Mouse (Mus musculus): Measurements from ENCODE around the gene Soga1. TPM values are rescaled to one million over a fixed set of nuclear protein-coding genes. Genes with fewer than 3 reads are reported as not detected.
A peak's percentile ranks its signal among the peaks of the same experiment; 100 is the strongest.

The Soga1 gene
- polyA plus RNA-seq (2017; shearing (Covaris generic)), result under 1 TPM in 1 of 2 experiments, not detected in 1; 0.05 TPM

DNA sequence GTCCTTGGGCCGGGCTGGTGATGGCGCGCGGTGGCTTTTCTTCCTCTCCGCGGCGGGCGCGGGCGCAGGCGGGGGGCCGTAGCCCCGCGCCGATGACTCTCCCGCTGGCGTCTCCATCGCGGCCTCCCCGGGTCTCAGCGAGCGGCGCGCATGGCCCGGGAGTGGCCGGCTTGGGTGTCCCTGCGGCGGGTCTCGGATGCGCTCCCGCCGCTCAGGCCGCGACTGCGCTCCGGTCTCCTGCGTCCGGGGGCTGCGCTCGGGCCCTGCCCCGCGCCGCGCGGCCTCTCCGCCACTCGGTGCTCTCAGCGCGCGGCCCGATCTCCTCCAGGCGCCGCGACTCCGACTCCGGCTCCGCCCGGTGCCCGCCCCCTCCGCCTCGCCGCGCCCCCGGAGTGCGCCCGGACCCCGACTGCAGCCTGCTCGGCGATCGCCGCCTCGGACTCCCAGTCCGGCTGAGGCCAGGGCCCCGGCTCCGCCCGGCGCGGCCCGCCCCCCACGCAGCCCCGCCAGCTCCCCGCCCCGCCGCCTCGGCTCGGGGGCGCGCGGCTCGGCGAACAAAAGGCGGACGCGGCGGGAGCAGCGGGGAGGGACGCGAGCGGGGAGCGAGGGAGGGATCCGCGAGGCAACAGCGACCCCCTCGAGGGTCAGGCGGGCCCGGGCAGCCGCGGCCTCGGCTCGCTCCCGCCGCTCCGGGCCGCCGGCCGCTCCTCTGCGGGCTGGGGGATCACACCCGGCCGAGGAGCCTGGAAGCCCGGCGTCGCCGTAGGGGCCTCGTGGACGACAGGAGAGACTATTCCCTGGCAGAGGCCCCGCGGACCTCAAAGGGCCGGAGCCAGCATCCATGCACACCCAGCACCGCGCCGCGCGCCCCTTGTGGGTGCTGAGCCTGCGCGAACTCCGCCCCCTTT is at the start of gene Soga1:
TSS of gene Soga1 (minus strand) at position 462 of the 908 bp plus-strand sequence.
- no peak for ATAC-seq

DNA sequence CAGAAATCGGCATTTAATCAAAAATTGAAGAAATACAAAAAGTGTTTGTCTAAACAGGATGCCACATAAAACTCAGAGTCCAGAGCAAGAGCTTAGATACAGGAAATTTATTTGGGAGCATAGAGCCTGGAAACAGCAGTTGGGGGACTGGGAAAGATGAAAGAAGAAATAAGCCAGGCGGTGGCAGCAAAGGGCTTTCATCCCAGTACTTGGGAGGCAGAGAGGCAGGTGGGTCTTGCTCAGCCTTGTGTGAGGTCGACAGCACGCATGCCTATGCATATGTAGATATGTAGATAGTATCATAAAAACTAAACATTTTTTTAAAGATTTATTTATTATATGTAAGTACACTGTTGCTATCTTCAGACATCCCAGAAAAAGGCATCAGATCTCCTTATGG is 49.0 kb upstream of the Soga1 start:
- ATAC-seq, result no peak

DNA sequence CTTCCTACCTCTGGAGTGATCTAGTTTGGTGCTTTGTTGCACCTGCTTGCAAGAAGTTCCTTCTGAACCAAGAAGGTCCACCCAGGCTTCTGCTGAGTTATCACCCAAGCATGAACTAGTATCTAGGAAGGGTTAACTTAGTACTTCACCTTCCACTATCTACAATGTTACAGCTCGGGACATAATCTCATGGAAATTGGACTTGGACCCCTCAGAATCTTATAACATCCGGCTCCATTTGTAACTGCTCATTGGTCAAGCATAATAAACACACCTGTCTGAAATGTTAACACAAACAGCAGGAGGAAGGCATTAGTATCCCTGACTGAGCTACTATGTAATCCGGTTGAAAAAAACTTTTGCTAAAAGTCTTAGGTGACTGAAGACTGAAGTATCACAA is 48.3 kb upstream of the Soga1 start:
- ATAC-seq, result no peak

DNA sequence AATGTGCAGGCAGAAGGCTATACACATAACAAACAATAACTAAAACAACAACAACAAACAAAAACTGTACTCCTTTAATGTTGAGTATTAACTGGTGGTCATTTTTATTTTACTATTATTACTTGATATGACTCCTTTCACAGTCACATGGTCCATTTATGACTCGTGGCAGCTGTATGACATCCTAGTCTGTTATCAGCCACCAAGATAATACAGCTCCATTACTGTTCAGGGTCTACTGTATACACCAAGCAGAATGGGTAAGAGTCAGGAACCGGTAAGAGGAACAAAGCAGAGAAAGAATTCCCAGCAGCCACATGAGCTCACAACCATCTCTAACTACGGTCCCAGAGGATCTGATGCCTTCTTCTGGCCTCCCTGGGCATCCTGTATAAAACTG is 46.2 kb upstream of the Soga1 start:
- no peak for ATAC-seq

DNA sequence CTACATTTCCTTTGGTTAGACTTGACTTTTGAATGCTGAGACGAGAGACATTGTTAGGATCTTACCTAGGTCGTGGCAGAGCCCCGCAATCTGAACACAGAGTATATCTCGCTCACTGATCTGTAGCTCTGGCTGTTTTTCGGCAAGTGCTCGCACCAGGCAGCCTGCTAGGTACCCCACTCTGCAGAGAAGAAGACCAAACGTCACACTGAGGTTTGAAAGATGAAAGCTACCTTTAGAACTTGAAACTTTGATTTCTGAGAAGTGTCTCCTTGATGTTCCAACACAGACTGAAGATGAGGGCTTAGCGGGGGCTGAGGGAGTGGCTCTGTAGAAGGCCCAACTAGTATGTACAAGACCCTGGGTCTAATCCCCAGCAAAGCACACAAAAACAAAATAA is 42.7 kb upstream of the Soga1 start:
- peak; percentile 65 for ATAC-seq

DNA sequence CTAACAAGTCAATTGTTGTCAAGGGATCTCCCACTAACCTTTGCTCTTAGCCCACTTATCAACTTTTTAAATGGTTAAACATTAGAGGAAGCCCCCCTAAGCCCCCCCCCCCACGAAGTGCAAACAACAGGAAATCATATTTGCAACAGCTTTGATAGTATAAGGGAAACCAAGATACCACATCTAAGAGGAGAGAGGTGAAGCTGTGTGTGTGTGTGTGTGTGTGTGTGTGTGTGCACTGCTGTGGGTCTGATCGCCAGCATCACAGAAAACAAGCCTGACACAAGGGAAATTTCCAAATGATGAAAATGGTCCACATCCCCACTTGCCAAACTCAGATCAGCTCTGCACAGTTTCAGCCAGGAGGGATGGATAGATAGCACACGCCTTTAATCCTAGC is 40.0 kb upstream of the Soga1 start:
- peak; percentile 70 for ATAC-seq

DNA sequence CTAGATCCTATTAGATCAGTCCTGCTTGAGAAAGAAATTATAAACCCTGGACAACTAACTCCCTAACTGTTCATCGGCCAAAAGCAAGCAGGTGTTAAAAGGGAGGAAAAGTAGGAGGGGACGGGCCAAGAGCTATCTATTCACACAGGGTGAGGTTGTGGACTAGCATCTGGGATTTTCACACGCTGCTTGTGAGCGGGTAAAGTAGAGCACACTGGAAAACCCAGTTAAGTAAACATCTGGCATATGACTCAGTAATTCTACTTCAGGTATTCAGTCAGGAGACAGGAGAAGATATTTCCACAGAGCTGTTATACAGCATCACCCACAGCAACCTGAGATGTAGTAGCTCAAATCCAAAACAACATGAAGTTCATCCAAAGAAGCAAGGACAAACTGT is 39.5 kb upstream of the Soga1 start:
- no peak for ATAC-seq

DNA sequence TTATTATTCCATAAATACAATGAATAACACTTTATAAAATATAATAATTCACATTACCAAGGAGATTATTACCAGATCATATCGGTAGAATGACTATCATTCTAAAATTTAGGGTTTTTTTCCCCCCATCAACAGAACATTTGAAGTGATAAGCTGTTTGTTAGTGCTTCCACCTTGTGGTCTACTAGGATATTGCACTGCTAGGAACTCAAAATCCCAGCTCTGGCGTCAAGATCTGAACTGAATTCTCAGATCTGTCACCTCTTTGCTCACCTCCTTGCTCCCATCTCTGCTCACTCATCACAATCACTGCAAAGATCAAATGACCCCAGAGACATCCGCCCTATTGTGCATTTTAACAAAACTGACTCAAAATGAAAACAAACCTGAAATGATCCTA is 37.9 kb upstream of the Soga1 start:
- no peak for ATAC-seq

DNA sequence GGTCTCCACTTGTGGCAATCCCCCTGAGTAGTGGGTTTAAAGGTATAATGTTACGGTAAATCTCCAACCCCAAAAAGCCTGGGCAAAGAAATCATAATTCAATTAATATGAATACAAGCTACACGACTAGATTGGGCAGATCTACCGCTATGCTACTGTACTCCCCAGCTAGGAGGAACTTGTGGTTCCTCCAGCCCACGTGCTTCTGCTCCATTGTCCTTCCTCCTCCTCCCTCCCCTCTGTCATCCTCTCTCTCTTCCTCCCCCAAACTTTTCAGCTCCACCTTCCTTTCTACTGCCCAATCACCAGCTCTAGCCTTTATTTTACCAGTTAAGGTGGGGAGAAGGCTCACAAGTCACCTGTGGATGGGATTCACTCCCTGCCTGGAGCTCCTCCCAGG is 29.2 kb upstream of the Soga1 start:
- ATAC-seq, result no peak

DNA sequence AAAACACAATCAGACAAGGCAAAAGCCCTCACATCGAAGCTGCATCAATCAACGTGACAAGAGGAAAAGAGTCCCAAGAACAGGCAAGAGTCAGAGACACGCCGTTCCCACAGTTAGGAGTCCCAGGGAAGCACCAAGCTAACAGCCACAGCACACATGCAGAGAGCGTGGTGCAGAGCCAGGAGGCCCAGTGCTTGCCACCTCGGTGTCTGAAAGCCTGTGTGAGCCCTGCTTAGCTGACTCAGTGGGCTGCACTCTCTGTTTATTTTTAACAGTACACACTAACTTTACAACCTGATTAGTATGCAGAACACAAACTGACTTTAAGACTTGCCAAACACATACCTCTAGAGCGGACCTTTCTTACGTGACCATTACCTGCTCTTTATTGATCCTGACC is 25.4 kb upstream of the Soga1 start:
- no peak for ATAC-seq

DNA sequence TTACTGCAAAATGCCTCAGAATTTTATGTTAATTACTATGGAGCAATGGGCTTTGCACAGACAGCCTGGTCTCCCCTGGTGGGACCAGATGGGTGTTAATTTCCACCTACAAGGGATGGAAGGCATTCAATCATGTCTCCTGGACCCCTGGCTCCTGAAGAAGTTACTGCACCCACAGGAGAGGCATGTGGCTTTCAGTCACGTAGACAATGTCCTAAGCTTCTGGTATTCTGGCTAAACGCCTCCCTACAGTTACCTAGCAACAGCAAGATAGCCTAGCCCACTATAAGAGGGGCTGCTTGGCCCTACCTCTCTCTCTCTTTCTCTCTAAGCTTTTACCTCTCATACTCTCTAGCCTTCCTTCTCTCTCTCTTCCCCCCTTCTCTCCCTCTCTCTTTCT is 23.2 kb upstream of the Soga1 start:
- ATAC-seq, result no peak

DNA sequence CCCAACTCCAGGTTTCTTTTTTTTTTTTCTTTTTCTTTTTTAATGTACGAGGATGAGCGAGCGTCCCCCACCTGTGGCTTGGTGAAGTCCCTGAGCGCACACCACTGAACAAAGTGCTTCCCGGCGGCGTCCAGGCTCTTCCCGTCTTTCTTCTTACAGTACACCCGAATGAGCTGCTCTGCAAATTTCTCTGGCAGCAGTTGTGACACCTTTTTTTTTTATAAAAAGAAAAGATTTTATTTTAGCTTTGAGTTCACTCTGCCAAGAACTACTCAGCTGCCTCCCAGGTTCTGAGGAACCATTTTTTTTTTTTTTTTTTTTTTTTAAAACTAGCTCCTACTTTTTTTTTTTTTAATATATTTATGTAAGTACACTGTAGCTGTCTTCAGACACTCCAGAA is 22.6 kb upstream of the Soga1 start:
- ATAC-seq, result no peak

DNA sequence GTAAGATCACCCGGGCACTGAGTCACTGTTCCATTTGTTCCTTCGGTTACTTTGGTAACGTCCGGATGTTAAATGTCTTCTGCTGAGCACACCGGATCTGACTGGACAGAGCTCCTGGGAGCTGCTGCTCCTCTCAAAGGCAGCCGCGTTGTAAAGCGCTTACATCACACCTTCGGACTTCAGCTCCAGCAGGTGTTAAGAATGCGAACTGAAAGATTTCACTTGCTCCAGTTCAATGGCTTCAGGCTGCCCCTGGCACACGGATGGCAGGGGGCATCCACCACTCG is 21.2 kb upstream of the Soga1 start:
- ATAC-seq, result no peak

DNA sequence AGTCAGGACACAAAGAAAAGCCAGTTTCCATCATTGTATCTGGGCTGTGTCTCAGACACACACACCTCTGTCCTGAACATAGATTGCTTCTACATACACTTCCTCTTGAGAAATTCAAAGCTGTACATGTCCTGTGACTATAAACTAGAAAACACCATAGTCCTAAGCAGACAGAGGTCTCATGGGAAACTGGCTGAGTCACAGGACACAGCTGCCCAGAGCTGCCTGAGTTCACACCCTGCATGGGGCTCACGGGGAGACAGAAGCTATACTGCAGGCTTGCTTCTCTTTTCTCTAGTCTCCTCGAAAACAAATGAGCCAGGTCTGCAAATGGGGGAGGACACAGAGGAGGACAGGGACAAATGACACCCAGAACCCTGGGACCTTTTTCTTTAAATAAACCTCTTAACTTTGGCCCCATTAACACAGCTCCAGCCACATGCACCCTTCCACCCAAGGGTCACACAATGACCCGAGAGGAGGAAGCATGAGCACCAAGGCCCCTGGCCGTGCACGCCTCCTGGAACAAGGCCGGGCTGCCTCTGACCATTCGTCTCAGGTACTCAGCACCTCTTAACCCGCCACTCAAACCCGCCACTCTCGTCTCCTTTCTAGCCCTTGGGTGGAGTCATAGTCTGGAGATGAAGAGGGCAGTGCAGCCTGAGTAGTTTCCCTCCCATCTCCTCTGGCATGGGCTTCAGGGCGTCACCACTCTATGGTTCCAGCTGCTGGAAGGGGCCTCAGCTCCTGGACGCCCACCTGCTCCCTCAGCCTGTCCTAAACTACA is 20.7 kb upstream of the Soga1 start:
- ATAC-seq, result no peak

DNA sequence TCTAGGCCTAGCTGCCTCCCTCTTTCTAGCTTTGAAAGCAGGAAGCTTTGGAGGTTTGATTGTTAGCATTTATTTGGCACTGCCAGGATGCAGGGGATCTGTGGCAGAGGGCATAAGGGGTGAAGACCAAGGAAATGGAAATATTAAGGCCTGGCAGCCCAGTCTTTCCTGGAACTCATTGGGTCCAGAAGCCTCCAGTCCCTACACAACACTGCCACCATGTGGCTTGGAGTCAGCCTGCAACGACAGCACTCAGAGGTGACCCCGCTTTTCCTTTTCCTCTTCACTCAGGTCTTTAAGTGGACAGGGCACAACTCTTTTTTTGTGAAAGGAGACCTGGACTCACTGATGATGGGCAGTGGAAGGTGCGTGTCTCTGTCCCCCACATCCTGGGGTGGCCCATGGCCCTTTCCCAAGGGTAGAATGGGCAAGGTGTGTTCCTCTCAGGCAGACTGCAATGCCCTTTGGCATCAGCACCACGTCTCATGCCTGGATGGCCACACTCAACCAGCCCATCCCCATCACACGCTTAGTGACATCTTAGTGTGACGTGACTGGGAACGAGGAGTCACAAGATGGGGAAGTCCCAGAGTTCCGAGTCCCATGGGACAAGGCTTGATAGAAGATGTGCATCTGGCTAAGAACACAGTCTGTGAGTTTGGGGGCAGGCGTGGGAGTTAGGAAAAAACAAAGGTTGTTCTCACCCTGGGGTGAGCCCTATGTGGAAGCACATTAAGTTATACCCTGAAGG is 16.1 kb upstream of the Soga1 start:
- peak; percentile 22 for ATAC-seq

DNA sequence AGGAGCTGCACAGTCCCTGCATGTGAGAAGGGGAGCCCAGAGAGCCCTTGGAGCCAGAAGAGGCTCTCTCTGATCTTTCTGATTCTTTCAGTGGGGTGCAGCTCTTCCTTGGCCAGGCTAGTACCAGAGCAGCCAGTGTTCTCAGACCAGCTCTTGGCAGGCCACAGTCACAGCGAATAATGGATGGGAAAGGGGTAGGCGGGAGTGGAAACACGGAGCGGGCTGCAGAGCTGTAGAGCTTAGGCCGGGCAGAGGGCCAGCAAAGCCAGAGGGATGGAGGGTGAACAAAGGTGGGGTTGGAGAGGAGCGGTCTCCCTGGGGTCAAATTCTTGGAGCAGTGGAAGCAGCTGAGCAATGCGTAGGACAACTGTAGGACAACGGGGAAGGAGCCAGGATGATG is 13.0 kb upstream of the Soga1 start:
- no peak for ATAC-seq

DNA sequence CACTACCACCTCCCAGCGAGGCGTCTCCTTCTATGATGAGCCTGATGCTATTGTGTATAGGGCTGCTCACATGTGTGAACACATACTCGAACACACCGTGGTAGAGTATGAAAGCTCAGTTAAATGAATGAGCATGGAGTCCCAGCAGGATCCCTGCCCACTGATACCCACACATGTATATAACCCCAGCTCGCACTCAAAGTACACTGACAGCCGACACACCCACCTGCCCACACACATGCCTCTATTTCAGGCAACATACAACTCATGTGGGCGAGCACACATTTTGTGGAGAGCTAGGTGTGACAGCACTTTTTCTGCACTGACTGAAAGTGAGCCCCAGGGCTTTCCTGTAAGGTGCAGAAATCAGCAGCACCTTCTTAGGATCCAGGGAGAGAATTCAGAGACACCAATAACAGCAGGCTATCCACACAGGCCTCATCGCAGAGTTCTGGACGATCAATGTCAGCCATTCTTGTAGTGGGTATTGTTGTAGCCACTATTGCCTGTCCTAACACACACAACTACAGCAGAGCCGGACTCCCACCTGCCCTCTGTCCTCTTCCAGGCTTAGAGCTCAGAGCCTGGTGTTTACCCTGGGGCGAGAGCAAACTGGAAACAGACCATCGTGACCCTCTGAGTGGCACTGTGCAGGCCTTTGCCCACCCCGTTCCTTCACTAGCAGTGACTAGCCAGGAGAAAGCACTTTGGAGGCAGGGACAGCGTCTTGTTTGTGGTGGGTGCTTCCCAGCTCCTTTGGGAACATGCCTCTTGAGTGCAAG is 8.7 kb upstream of the Soga1 start:
- no peak for ATAC-seq

DNA sequence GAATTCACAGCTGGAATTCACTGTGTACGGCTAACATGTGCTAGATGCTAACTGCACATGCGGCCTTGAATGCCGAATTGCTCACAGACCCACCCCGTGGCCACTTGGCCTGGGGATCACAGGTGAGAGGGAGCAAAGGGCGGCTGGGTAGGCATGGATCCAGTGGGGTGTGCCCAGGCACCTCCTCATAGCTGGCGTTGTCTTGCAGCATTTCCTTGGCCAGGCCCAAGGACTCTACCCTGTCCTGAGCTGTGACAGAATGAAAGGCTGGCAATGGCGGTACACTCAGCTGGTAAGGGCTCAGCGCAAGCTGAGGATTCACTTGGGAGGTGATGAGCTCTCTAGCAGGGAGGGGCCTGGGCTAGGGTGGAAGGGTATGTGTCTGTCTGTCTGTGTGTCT is 7.7 kb upstream of the Soga1 start, which contains the start of gene Tldc2:
TSS of gene Tldc2 (plus strand) at position 260 of the 400 bp plus-strand sequence.
- ATAC-seq, result no peak

DNA sequence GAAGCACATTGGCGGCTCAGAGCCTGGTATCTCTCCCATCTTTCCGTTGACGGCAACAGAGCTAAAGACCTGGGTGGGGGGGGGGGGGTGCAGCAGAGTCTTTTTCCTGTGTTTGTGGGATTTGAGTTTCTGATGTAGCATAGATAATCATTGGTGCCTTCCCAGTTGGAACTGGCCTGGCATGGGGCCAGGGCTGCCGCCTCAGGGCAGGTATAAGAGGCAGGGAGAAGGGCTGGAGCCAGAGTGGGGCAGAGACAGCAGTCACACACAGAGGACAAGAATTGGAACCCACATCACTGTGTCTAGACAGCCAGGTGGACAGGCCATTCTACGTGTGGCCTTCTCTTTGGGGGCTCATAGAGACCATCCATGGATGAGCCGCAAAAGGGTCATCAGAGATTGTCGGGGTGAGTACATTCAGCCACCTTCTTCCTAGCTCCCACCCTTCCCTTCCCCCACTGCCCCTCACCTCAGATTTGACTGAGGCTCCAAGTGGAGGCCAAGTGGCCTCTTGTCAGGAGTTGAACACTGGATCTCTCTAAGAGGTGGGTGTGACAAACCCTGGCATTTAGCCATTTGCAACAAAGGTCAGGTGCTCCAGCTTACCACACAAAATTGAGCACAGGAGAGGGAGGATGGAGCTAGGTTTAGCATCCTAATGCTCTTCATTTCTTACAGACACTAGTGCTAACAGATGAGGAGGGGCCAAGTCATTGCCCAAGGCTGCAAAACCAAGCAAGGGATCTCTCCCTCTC is 6.0 kb upstream of the Soga1 start:
- ATAC-seq, result no peak

DNA sequence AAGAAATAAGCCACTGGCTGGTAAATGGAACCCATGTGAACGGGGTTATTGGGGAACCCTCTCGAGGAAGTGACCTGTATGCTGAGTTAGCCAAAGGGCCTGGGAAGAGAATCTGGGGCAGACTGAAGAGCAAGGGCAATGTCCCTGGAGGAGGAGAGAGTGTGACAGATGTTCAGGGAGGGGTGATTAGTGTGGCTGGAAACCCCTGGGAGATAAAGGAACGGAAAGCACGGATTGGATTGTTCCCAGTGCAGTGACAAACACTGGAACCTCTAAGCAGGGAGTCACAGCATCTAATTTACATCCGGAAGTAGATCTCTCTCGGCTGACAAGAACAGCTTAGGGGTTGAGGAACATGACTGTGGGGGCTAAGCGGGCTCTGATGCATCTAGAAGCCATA is 2.9 kb upstream of the Soga1 start:
- ATAC-seq, result no peak

DNA sequence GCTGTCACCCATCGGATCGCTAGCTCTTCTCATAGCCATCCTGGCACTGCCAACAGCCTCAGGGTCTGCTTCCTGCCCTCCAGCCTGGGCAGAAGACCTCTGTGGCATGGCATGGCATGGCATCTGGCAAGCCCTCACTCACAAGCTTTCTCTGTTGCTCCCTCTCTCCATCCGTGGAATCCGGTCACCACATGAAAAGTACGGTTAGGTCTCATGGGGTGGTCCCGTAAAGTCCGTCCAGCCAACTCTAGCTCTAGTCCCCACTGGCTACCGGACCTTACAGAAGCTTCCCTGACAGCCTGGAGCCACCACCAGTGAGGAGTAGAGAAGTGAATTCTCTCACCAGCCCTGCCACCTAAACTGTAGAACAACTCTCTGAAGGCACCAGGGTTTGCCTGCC is 2.3 kb upstream of the Soga1 start:
- ATAC-seq, result no peak

DNA sequence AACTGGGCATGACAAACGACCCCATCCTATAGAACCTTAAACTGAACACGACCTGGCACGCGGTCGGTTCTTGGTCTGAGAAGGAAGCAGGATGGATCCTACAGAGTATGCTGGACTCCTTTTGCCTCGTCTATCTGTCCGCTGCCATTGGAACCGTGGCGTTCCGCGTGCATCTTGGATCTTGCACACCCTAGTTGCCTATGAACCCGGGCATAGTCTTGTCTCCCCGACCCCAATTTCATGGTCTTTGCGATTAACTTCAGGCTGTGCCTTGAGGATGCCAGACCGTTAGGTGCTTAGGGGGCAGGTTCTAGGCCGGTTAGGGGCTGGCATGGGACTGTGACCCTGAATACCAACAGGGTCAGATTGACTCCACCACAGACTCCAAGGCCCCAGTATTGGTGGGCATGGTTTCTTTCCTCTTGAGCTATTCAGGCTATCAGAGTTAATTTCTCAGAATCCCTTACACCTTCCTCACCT is 687 bp upstream of the Soga1 start:
- ATAC-seq, result no peak
